Mouse (Mus musculus) cerebellum, adult 18-20 months (tissue): ENCODE data around the gene Tspan1.

ENCODE experiments used
- DNase-seq, 2 experiments: peaks; one replicate each; pipeline ENCODE4 v3.0.0; 2021

The Tspan1 gene

DNA sequence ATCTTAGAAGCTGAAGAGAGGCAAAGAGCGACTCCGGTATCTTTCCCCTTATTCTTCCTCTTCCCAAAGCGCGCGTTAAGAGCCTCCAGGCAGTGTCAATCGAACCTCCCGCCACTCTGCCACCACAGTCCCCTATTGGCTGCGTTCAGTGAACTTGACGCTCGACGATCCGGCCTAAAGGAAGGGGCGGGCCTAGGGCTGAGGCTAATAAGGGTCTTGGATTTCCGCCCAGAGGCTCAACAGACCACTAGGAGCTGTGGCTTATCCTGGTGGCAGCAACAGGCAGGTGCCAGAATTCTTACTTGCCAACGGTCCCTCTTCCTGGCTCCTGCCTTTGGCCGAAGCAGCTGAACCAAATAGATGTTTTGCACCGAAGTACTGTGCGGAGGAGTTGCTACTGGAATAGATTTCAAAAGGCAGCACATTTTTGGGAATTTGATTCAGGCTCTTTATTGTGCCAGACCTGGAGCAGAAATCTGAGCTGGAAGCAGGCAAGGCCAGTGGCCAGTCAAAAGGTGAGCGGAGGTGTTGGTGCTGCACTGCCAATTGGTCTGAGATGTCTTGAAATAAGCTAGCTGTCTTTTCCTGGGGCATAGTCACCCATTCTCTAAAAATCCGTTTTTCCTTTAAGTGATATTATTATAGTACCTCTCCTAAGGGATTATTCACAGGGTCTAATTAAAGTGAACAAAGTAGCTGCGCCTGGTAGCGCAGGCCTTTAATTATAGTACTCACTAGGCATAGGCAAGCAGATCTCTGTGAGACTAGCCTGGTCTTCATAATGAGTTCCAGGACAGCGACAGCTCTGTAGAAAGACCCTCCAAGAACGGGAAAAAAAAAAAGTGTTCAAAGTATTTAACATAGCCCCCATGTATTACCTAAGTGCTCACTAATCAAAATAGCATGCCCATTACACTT is 43.5 kb downstream of the Tspan1 start, which contains the start of the genes Rad54l and Pomgnt1:
Gene Rad54l (minus strand): TSS at position 89 of the 918 bp plus-strand sequence.
Gene Pomgnt1 (plus strand): TSS at position 239 of the 918 bp plus-strand sequence.
- DNase-seq = peak; percentile 74 to 81

DNA sequence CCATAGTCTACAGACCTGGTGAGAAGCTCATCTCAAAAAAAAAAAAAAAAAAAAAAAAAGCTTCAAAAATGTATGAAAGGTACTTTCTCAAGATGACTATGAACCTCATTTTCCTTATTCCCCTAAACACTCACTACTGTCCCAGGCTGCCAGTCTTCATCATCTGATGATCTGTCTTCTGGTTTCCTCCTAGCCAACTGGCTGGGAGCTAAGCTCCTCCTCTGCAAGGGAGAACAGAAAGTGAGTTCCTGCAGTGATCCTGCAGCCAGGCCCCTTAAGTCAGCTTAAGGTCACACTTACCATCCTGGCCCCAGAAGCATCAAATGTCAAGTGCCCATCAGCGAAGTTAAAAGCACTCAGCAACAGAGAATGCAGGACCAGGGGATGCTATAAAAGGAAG is 44.6 kb downstream of the Tspan1 start:
- DNase-seq = no peak
